Mouse (Mus musculus) megakaryocyte-erythroid progenitor cell, adult 5-6 weeks (primary cell): ENCODE results near the gene Zfp366. TPM values are rescaled to one million over a fixed set of nuclear protein-coding genes. Genes with fewer than 3 reads are reported as not detected.

ENCODE experiments used
- ATAC-seq: replicated peaks from 2 replicates; pipeline ENCODE4 v1.8.0; 2016; ENCODE audit warnings: mild to moderate bottlenecking, inconsistent platforms; ENCODE audit not compliant: severe bottlenecking, poor library complexity, low FRiP score, low TSS enrichment
- total RNA-seq, 2 experiments: library from RNA; stranded (forward) in 1 of 2; stranded (reverse) in 1 of 2; fragments of 200-1000, 215-1000 nt in 1 of 2; fragments of >200 nt in 1 of 2; fragmentation: Nextera tagmentation in 1 of 2; gene quantifications; 2 replicates each; pipeline ENCODE4 v1.2.3; 2014 to 2017

The Zfp366 gene
- total RNA-seq, 2 experiments from 2014 or later = 0.47 TPM; not detected in 1

- no peak for ATAC-seq
These were observed 38.8 kb downstream of the Zfp366 start for GRCm38 (mm10) chr13:99223321-99223884.

- ATAC-seq = no peak
These were observed 39.3 kb downstream of the Zfp366 start for GRCm38 (mm10) chr13:99223917-99224316.

GRCm38 (mm10) chr13:99225374-99226240 is 41.0 kb downstream of the Zfp366 start:
- ATAC-seq = no peak

- ATAC-seq = no peak
These were observed 42.2 kb downstream of the Zfp366 start for GRCm38 (mm10) chr13:99226809-99227208.

GRCm38 (mm10) chr13:99227456-99228250 is 43.0 kb downstream of the Zfp366 start:
- no peak for ATAC-seq

GRCm38 (mm10) chr13:99228821-99229570 is 44.4 kb downstream of the Zfp366 start:
- no peak for ATAC-seq

- no peak for ATAC-seq
These were observed 45.2 kb downstream of the Zfp366 start for GRCm38 (mm10) chr13:99229641-99230494.

- ATAC-seq = no peak
These were observed 45.9 kb downstream of the Zfp366 start for GRCm38 (mm10) chr13:99230495-99230868.

GRCm38 (mm10) chr13:99233333-99233732 is 48.7 kb downstream of the Zfp366 start:
- no peak for ATAC-seq

- no peak for ATAC-seq
These were observed 49.3 kb downstream of the Zfp366 start for GRCm38 (mm10) chr13:99233956-99234355.

- ATAC-seq = no peak
These were observed 51.0 kb downstream of the Zfp366 start for GRCm38 (mm10) chr13:99235428-99236210.

- ATAC-seq = no peak
These were observed 51.6 kb downstream of the Zfp366 start for GRCm38 (mm10) chr13:99236222-99236621.

GRCm38 (mm10) chr13:99237122-99237521 is 52.5 kb downstream of the Zfp366 start:
- no peak for ATAC-seq

GRCm38 (mm10) chr13:99237841-99238216 is 53.2 kb downstream of the Zfp366 start:
- no peak for ATAC-seq

- ATAC-seq = no peak
These were observed 53.9 kb downstream of the Zfp366 start for GRCm38 (mm10) chr13:99238217-99239160.

GRCm38 (mm10) chr13:99239161-99239530 is 54.5 kb downstream of the Zfp366 start:
- ATAC-seq = no peak

- no peak for ATAC-seq
These were observed 55.1 kb downstream of the Zfp366 start for GRCm38 (mm10) chr13:99239741-99240140.
